Mouse (Mus musculus) cortical plate, adult 2 months (tissue): Measurements from ENCODE around the gene Lrrc74a. TPM values are rescaled to one million over a fixed set of nuclear protein-coding genes. Genes with fewer than 3 reads are reported as not detected.

Experiments used
- H3K27ac ChIP-seq: fragments of 200-500 bp; 2 replicates; pipeline ENCODE4 v1.5.1; 2012; ENCODE audit warnings: low read length, control low read depth, inconsistent platforms; ENCODE audit not compliant: insufficient read depth
- H3K4me1 ChIP-seq: fragments of 200-500 bp; 2 replicates; pipeline ENCODE4 v1.6.1; 2011; ENCODE audit warnings: low read length; ENCODE audit not compliant: control insufficient read depth, insufficient read depth
- H3K4me3 ChIP-seq: fragments of 200-500 bp; 2 replicates; pipeline ENCODE4 v1.5.1; 2011; ENCODE audit warnings: mild to moderate bottlenecking, low read length, control low read depth; ENCODE audit not compliant: insufficient read depth
- CTCF ChIP-seq: fragments of 200-500 bp; IDR thresholded peaks from 2 replicates; pipeline ENCODE4 v1.5.1; 2011; ENCODE audit warnings: mild to moderate bottlenecking, control low read depth, low read length; ENCODE audit not compliant: insufficient read depth; ENCODE audit errors: extremely low read depth
- POLR2A ChIP-seq: fragments of 200-500 bp; IDR thresholded peaks from 2 replicates; pipeline ENCODE4 v1.6.1; 2011; ENCODE audit warnings: mild to moderate bottlenecking, low read length, control low read depth; ENCODE audit not compliant: insufficient read depth; ENCODE audit errors: extremely low read depth
- polyA plus RNA-seq: library from polyadenylated mRNA; depleted of rRNA; stranded (reverse); fragments of >200 nt; gene quantifications from 2 replicates; pipeline ENCODE4 v1.2.3, GENCODE M21; 2012

The Lrrc74a gene
- polyA plus RNA-seq, 1 experiment: not detected

DNA sequence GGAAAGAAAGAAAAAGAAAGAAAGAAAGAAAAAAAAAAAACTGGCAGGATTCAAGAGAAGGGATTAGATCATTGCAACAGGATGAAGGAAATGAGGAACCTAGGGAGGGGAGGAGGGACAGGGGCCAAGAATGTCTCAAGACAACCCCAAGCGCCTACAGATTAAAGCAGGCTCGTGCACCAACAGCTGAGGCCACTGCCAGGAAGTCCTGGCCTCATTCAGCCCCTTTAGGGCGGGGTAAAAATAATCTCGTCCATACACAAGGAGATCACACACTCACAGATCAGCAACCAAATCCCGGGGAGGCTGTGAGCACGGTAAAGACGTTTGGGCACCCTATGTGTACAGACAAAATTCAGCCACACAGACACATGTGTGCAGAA is 66.6 kb downstream of the Lrrc74a start:
- peaks cover 24% of the 10 kb centered on the region for H3K4me1 ChIP-seq
- no peak overlapping the region for H3K4me3 ChIP-seq
- peak overlapping the region; percentile 97 for H3K27ac ChIP-seq
- 0 out of 2 replicates have a peak, but pooled peaks have one; percentile 5 for TF ChIP-seq POLR2A
- no peak for TF ChIP-seq CTCF

GRCm38 (mm10) chr12:86801148-86802004 is 67.2 kb downstream of the Lrrc74a start:
- peaks cover 25% of the 10 kb centered on the region for H3K4me1 ChIP-seq
- TF ChIP-seq POLR2A (no peak), CTCF (no peak)
- peak overlapping the region; percentile 97 for H3K27ac ChIP-seq
- H3K4me3 ChIP-seq: no peak overlapping the region

GRCm38 (mm10) chr12:86802005-86802671 is 68.0 kb downstream of the Lrrc74a start:
- TF ChIP-seq POLR2A (no peak), CTCF (no peak)
- Histone ChIP-seq H3K4me3 (no peak overlapping the region), H3K27ac (peak overlapping the region; percentile 97), H3K4me1 (peaks cover 30% of the 10 kb centered on the region)

GRCm38 (mm10) chr12:86802899-86803298 is 68.7 kb downstream of the Lrrc74a start:
- Histone ChIP-seq H3K4me1 (peaks cover 33% of the 10 kb centered on the region), H3K4me3 (no peak overlapping the region)
- TF ChIP-seq CTCF: no peak
- no peak for TF ChIP-seq POLR2A

GRCm38 (mm10) chr12:86803651-86804307 is 69.6 kb downstream of the Lrrc74a start:
- H3K27ac ChIP-seq: peak overlapping the region; percentile 94
- TF ChIP-seq CTCF: peak; percentile 29; the same call in 1 of the 2 replicates
- TF ChIP-seq POLR2A: no peak

More at GRCm38 (mm10) chr12:86802899-86803298, 68.7 kb downstream of the Lrrc74a start:
- peak overlapping the region; percentile 3; the same call in 1 of the 2 replicates for H3K27ac ChIP-seq

DNA sequence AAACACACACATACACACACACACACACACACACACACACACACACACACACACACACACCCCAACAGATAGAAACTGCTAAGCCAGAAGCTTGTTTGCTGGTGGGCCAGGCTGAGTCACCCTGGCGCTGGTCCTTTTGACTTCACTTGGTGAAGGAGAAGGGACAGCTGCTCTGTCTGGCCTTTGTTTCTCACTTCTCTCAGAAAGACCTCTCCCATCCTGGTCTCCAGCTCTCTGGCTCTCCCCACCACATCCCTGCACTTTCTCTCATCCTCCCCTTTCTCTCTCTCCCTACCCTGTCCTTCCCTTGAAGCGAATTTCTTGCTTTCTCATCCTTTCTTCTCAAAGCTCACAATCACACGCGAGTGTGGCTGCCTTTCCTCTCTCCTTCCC is 70.1 kb downstream of the Lrrc74a start:
- no peak for TF ChIP-seq POLR2A
- TF ChIP-seq CTCF: no peak
- Histone ChIP-seq H3K4me1 (peaks cover 33% of the 10 kb centered on the region), H3K27ac (peak overlapping the region; percentile 94), H3K4me3 (no peak overlapping the region)

More at GRCm38 (mm10) chr12:86803651-86804307, 69.6 kb downstream of the Lrrc74a start:
- H3K4me1 ChIP-seq: peaks cover 34% of the 10 kb centered on the region
- H3K4me3 ChIP-seq: no peak overlapping the region

GRCm38 (mm10) chr12:86804857-86805256 is 70.7 kb downstream of the Lrrc74a start:
- H3K27ac ChIP-seq: peak overlapping the region; percentile 94
- TF ChIP-seq CTCF (no peak), POLR2A (no peak)
- H3K4me1 ChIP-seq: peaks cover 32% of the 10 kb centered on the region
- H3K4me3 ChIP-seq: no peak overlapping the region

GRCm38 (mm10) chr12:86805315-86805714 is 71.1 kb downstream of the Lrrc74a start:
- TF ChIP-seq CTCF (no peak), POLR2A (no peak)
- Histone ChIP-seq H3K4me1 (peaks cover 31% of the 10 kb centered on the region), H3K27ac (peak overlapping the region; percentile 94; the same call in 1 of the 2 replicates), H3K4me3 (no peak overlapping the region)
